Mouse (Mus musculus) stomach, embryonic 16.5 days (tissue): ENCODE data around the gene Skida1. TPM values are rescaled to one million over a fixed set of nuclear protein-coding genes. Genes with fewer than 3 reads are reported as not detected.

ENCODE experiments used
- ATAC-seq: fragments of 200-750 bp; cut with Nextera tagmentation; 2 replicates; pipeline ENCODE4 v1.8.0; 2017; ENCODE audit warnings: moderate number of reproducible peaks, moderate TSS enrichment; ENCODE audit not compliant: insufficient read depth, low FRiP score
- H3K27ac ChIP-seq: fragments of 300-500 bp; sonication (generic); 2 replicates; pipeline ENCODE4 v1.5.1; 2014; ENCODE audit warnings: low read length
- H3K27me3 ChIP-seq: fragments of 300-500 bp; sonication (generic); 2 replicates; pipeline ENCODE4 v1.6.1; 2014; ENCODE audit warnings: low read length, control low read depth, mixed read lengths; ENCODE audit not compliant: control insufficient read depth, insufficient read depth
- H3K36me3 ChIP-seq: fragments of 300-500 bp; sonication (generic); 2 replicates; pipeline ENCODE4 v1.6.1; 2014; ENCODE audit warnings: low read length; ENCODE audit not compliant: control insufficient read depth, insufficient read depth
- H3K4me1 ChIP-seq: fragments of 300-500 bp; sonication (generic); 2 replicates; pipeline ENCODE4 v1.6.1; 2014; ENCODE audit warnings: low read length, control low read depth, mixed read lengths; ENCODE audit not compliant: control insufficient read depth, insufficient read depth
- H3K4me2 ChIP-seq: fragments of 300-500 bp; sonication (generic); 2 replicates; pipeline ENCODE4 v1.6.1; 2014; ENCODE audit warnings: low read depth, low read length, mixed read lengths
- H3K4me3 ChIP-seq: fragments of 300-500 bp; sonication (generic); replicated peaks from 2 replicates; pipeline ENCODE4 v1.5.1; 2014; ENCODE audit warnings: mild to moderate bottlenecking, low read length
- H3K9ac ChIP-seq: fragments of 300-500 bp; sonication (generic); 2 replicates; pipeline ENCODE4 v1.6.1; 2014; ENCODE audit warnings: low read length
- H3K9me3 ChIP-seq: fragments of 300-500 bp; sonication (generic); replicated peaks from 2 replicates; pipeline ENCODE4 v1.6.1; 2016; ENCODE audit warnings: low read length, control low read depth; ENCODE audit not compliant: control insufficient read depth
- WGBS: fragments of 180-500 bp; shearing (Covaris S2); extraction: QIAGEN DNeasy Blood & Tissue Kit; methylation state at CpG from one replicate; pipeline ENCODE4 v1.1.7; 2014; 5-methylcytosine and 5-hydroxymethylcytosine counted together
- polyA plus RNA-seq: library from polyadenylated mRNA; unstranded; fragments of >200 nt; fragmentation: Nextera tagmentation; extraction: Ambion mirVana; gene quantifications from 2 replicates; pipeline ENCODE4 v1.2.1, GENCODE M21; 2015

The Skida1 gene
- polyA plus RNA-seq, 1 experiment from 2014 or later: 3.6 TPM

DNA sequence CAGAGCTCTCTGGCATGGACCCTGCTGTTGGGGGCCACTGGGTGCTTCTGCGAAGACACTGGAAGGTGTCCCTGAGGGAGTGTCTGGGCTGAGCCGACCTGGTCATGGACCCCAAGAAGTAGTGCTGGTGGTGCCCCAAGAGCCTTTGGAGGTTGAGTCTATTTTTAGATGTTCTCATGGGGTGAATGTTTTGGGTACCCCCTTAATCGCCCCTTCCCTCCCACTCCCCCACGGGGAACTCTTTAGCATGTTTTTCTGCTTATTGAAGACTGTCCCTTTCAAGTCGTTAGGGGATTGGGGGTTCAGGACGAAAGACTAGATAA, 16.8 kb upstream of the Skida1 start:
- peak overlapping the region; percentile 88 for H3K4me3 ChIP-seq
- peak overlapping the region; percentile 73 for H3K27ac ChIP-seq
- H3K9ac ChIP-seq: peak overlapping the region; percentile 100
- no peaks in the 10 kb centered on the region; the same call in 1 of the 2 replicates for H3K36me3 ChIP-seq
- WGBS: 6% methylated on average over 6 of the region's 6 CpGs
- H3K4me2 ChIP-seq: peak overlapping the region; percentile 85
- H3K9me3 ChIP-seq: no peaks in the 10 kb centered on the region
- no peak for ATAC-seq
- H3K27me3 ChIP-seq: no peaks in the 10 kb centered on the region
- peaks cover 11% of the 10 kb centered on the region for H3K4me1 ChIP-seq

DNA sequence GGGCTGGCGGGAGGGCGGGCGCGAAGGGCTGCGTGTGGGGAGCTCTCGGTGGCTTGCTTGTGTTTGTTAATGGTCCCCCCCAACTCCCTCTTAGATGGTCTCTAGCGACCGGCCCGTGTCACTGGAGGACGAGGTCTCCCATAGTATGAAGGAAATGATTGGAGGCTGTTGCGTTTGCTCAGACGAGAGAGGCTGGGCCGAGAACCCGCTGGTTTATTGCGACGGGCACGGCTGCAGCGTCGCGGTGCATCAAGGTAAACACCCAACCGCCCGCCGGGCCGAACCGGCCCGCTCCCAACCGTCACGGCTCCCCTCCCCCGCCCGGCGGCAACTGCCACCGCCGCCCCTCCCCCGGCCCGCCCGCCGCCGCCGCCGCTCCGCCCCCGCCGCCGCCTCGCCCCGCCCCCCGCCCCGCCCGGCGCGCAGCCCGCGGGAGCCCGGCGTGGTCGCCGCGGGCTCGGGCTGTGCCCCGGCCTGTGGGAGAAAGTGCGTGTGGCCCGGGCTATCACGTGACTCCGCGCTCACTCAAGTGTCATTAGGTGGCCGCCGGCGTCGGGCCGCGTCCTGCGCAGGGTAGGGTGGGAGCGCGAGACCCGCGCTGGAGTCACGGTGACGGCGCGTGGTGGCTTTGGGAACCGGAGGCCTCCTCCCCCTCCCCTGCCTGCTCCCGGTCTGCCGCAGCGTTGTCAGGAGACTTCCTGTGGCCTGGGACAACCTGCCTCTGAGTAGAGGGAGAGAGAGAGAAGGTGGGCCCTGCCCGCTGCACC, 16.3 kb upstream of the Skida1 start:
- Histone ChIP-seq H3K27ac (peak overlapping the region; percentile 99), H3K9me3 (no peaks in the 10 kb centered on the region), H3K4me2 (peak overlapping the region; percentile 85), H3K27me3 (no peaks in the 10 kb centered on the region), H3K9ac (peak overlapping the region; percentile 100), H3K4me3 (peak overlapping the region; percentile 88), H3K4me1 (peaks cover 11% of the 10 kb centered on the region), H3K36me3 (no peaks in the 10 kb centered on the region; the same call in 1 of the 2 replicates)
- WGBS: under 1% methylated on average over 69 of the region's 85 CpGs
- peak; percentile 45 for ATAC-seq

DNA sequence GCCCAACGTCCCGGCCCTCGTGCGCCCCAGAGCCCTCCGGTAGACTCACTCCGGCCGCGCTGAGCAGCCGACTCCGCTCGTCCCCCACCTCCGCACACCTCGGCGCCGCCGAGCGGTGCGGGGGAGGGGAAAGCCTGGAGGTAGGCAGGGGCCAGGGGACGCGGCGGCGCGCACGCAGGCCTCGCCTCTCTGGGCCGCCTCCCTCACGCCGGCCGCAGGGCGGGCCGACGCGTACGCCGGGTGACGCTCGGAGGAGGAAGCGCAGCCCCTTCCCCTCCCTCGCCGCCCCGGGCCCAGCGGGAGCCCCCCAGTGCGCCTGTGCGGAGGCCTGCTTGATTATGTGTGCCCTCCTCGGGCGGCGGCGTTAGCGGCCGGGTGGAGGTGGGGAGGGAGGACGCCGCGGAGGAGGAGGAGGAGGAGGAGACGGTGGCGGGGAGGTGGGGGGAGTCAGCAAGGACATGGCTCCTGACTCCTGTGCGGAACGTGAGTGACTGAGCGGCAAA, 15.6 kb upstream of the Skida1 start:
- Histone ChIP-seq H3K4me2 (peak overlapping the region; percentile 85), H3K4me3 (peak overlapping the region; percentile 88), H3K4me1 (peaks cover 11% of the 10 kb centered on the region), H3K27ac (peak overlapping the region; percentile 99), H3K27me3 (no peaks in the 10 kb centered on the region), H3K36me3 (no peaks in the 10 kb centered on the region; the same call in 1 of the 2 replicates), H3K9ac (peak overlapping the region; percentile 100), H3K9me3 (no peaks in the 10 kb centered on the region)
- ATAC-seq: peak; percentile 97
- under 1% methylated on average over 50 of the region's 58 CpGs for WGBS

DNA sequence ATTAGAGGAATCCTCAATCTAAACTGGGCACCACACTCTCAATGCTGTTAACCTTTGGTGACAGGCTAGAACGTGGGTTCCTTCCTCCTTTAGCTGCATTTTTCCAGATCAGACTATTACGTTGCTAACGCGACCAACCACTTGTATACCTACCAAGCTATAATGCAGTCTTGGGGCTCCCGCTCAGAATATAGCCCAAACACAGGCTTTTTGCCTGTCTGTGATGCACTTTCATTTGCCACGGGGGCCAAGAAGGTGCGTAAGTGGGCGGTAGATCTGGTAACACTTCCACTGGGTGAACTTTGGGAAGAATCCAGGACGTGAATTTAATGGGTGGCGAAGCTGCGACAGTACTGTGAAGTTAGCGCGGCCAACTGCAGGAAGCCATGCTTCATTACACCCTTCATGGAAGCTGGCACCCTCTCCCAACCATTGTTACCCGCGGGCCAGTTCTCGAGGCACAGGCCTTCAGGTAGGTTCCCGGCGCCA, 15.0 kb upstream of the Skida1 start:
- Histone ChIP-seq H3K27me3 (no peaks in the 10 kb centered on the region), H3K9ac (peak overlapping the region; percentile 100), H3K36me3 (no peaks in the 10 kb centered on the region; the same call in 1 of the 2 replicates), H3K27ac (peak overlapping the region; percentile 99), H3K4me2 (peak overlapping the region; percentile 72), H3K4me3 (peak overlapping the region; percentile 88), H3K9me3 (no peaks in the 10 kb centered on the region), H3K4me1 (peaks cover 11% of the 10 kb centered on the region)
- 0% methylated on average over 18 of the region's 18 CpGs for WGBS
- ATAC-seq: peak; percentile 54

DNA sequence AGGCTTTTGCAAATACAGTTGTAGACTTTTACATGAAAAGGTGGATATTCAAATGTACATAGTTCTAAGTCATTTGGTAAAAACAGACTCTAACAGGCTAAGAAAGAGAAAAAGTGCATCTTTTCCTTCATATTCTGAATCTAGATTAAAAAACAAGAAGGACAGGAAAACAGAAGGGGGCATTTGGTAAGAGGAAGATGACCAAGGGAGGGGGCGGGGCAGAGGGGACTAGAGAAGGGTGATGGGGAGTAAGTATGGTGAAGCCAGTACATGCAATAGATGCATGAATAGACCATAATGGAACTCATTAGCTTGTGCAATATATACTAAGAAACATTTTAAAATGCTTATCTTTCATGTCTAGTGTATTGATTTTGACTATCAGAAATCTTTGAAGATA, 11.5 kb upstream of the Skida1 start:
- Histone ChIP-seq H3K4me3 (no peak overlapping the region), H3K27me3 (no peaks in the 10 kb centered on the region), H3K27ac (no peak overlapping the region), H3K4me2 (no peak overlapping the region), H3K36me3 (no peaks in the 10 kb centered on the region), H3K4me1 (no peaks in the 10 kb centered on the region; the same call in 1 of the 2 replicates), H3K9ac (no peak overlapping the region), H3K9me3 (no peaks in the 10 kb centered on the region)
- ATAC-seq: no peak
- 84% methylated on average over 1 of the region's 1 CpGs for WGBS

DNA sequence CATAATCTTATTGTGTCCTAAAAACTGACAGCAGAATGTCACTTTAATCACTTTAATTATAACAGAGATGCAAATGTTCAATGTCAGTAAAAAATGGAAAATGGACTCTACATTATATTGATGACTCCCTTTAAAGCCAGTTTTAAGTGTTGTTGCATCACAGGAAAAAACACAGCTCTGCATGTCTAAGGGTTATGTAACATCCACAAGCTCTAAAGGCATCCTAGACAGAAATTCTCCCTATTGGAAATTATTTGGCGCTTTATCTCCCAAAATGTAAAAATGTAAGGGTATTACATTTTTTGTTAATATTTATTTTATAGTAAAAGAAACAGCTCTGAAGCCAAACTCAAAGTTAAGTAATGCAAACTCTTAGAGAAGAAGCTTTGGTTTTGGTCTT, 11.0 kb upstream of the Skida1 start:
- Histone ChIP-seq H3K36me3 (no peaks in the 10 kb centered on the region), H3K4me1 (no peaks in the 10 kb centered on the region; the same call in 1 of the 2 replicates), H3K4me3 (no peak overlapping the region), H3K27me3 (no peaks in the 10 kb centered on the region), H3K9me3 (no peaks in the 10 kb centered on the region), H3K9ac (no peak overlapping the region), H3K4me2 (no peak overlapping the region), H3K27ac (no peak overlapping the region)
- 90% methylated on average over 1 of the region's 1 CpGs for WGBS
- no peak for ATAC-seq

DNA sequence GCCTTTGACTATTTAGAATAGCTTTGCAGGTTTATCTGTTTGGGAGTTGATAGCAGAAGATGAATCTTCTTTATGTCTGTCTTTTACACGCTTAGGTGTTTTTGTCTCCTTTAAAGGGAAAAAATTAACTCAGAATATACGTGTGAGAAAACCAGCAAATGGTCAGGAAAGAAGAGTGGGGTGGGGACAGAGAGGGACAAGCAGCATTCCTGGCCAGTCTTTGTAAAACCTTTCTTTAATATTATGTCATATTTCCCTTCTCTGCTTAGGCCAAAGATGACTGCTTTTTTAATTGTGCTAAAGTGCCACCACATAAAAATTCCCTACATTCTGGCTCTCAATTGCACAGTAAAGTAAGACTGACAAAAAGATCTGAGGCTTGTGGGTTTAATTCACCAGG, 10.2 kb upstream of the Skida1 start:
- no peak for ATAC-seq
- peaks cover 3% of the 10 kb centered on the region for H3K4me1 ChIP-seq
- WGBS: 58% methylated on average over 2 of the region's 2 CpGs
- H3K9me3 ChIP-seq: no peaks in the 10 kb centered on the region
- H3K9ac ChIP-seq: no peak overlapping the region
- no peaks in the 10 kb centered on the region for H3K27me3 ChIP-seq
- no peaks in the 10 kb centered on the region for H3K36me3 ChIP-seq
- H3K27ac ChIP-seq: no peak overlapping the region
- no peak overlapping the region for H3K4me2 ChIP-seq
- no peak overlapping the region for H3K4me3 ChIP-seq

DNA sequence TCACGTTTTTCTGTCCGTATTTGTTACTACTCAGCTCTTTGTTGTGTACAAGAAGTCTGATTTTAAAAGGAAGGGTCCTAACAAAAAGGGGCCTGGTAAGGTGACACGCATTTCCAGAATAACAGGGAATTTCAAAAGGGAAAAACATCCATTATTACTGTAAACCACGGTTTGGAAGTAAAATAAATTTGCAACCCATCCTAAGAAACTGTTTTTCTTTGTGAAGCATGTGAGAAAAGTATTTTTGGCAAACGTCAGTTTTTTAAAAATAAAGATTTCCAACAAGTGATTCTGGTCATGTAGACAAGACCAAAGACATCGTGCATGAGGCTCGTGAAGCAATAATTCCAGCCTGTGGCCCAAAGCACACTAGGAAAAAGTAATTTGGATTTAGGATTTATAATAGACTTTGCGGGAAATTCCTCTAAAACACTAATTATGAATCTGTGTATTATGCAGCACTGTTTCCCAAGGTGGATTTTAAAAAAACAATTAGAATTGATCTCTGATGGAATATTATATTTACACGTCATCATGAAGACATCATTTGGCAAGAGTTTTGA, 9.4 kb upstream of the Skida1 start:
- H3K4me3 ChIP-seq: peak overlapping the region; percentile 57
- peak overlapping the region; percentile 93 for H3K4me2 ChIP-seq
- WGBS: 29% methylated on average over 9 of the region's 9 CpGs
- H3K36me3 ChIP-seq: no peaks in the 10 kb centered on the region
- H3K27me3 ChIP-seq: no peaks in the 10 kb centered on the region
- no peak for ATAC-seq
- no peaks in the 10 kb centered on the region for H3K9me3 ChIP-seq
- peak overlapping the region; percentile 91 for H3K9ac ChIP-seq
- H3K4me1 ChIP-seq: peaks cover 5% of the 10 kb centered on the region
- peak overlapping the region; percentile 100 for H3K27ac ChIP-seq
